Mouse (Mus musculus): ENCODE measurements around the gene Stx16.

Gene Stx16

GRCm38 (mm10) chr2:174075673-174076432, at the start of gene Stx16:
Gene Stx16, plus strand, starts transcription at chr2:174076308.
- DNase-seq, result peak; percentile 95 to 97

- no peak for DNase-seq
Observed at GRCm38 (mm10) chr2:174026406-174026805, 49.7 kb upstream of the Stx16 start.

GRCm38 (mm10) chr2:174033257-174033800, 42.8 kb upstream of the Stx16 start:
- no peak for DNase-seq

GRCm38 (mm10) chr2:174047656-174048055, 28.5 kb upstream of the Stx16 start:
- DNase-seq, result no peak

GRCm38 (mm10) chr2:174049481-174050338, 26.4 kb upstream of the Stx16 start:
- DNase-seq, result no peak

- DNase-seq, result no peak
Observed at GRCm38 (mm10) chr2:174050339-174050685, 25.8 kb upstream of the Stx16 start.

GRCm38 (mm10) chr2:174051081-174051481, 25.0 kb upstream of the Stx16 start:
- no peak for DNase-seq

- DNase-seq, result no peak
Observed at GRCm38 (mm10) chr2:174054496-174054895, 21.6 kb upstream of the Stx16 start.

- DNase-seq, result no peak
Observed at GRCm38 (mm10) chr2:174057730-174058129, 18.4 kb upstream of the Stx16 start.

GRCm38 (mm10) chr2:174058316-174058939, 17.7 kb upstream of the Stx16 start:
- no peak for DNase-seq

- no peak for DNase-seq
Observed at GRCm38 (mm10) chr2:174059591-174060385, 16.3 kb upstream of the Stx16 start.

- DNase-seq, result no peak
Observed at GRCm38 (mm10) chr2:174061219-174061618, 14.9 kb upstream of the Stx16 start.

- DNase-seq, result no peak
Observed at GRCm38 (mm10) chr2:174063074-174063473, 13.0 kb upstream of the Stx16 start.

GRCm38 (mm10) chr2:174063527-174064211, 12.4 kb upstream of the Stx16 start:
- peak; percentile 12 to 31 for DNase-seq

GRCm38 (mm10) chr2:174067793-174068419, 8.2 kb upstream of the Stx16 start:
- no peak for DNase-seq

GRCm38 (mm10) chr2:174069532-174070049, 6.5 kb upstream of the Stx16 start:
- DNase-seq, result no peak

- no peak for DNase-seq
Observed at GRCm38 (mm10) chr2:174071406-174071805, 4.7 kb upstream of the Stx16 start.

- no peak for DNase-seq
Observed at GRCm38 (mm10) chr2:174073156-174073790, 2.8 kb upstream of the Stx16 start.

- DNase-seq, result no peak
Observed at GRCm38 (mm10) chr2:174074621-174075020, 1.5 kb upstream of the Stx16 start.

- DNase-seq, result peak in 1 of 2 experiments; percentile 23
Observed at GRCm38 (mm10) chr2:174075072-174075570, 987 bp upstream of the Stx16 start.

Measured in lung, postnatal 4 days (tissue).